Mouse (Mus musculus) embryo, embryonic 11 days (tissue): Measurements from ENCODE around the gene Cdk8.
"Not testable (repeated sequence)": the region's sequence is repeated elsewhere in the genome, so short reads cannot be mapped to it uniquely, and the experiment has no call there.

Experiments used
- DNase-seq: peaks from one replicate; pipeline ENCODE4 v3.0.0-alpha.2; 2015

Gene Cdk8

DNA sequence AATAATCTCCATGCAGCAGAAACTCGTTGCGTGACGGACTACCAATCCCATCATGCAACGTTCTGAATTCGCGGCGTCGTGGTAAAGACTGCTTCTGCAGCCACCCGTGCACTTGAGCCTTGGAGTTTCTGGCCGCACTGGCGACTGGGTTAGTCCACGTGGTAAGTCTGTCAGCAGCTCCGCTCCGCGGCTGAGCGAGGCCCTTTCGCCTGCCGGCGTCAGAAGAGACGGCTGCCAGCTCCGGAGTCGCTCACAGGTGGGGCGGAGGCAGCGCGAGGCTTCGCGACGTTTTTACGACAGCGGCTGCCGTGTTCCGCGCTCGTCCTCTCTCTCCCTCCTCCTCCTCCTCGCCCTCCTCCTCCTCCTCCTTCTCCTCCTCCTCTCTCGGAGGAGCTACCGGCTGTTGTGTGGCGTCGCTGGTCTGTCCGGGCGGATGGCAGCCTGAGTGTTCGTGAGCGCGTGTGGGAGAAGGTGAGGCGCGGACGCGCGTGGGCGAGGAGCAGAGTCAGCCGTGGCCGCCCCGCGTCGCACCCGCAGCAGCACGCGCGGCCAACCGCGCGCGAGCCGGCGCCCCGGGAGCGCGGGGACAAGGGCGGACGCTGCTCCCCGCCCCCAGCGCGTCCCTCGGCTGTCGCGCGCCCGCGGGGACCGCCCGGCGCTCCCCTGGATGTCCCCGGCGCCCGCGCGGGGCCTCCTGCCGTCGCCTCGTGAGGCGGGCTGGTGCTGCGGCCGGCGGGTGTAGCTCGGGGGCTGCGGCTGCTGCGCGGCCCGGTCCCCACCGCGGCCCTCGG, at the start of gene Cdk8:
TSS of gene Cdk8 (plus strand) at position 367 of the 791 bp plus-strand sequence.
- DNase-seq, result peak; percentile 97

DNA sequence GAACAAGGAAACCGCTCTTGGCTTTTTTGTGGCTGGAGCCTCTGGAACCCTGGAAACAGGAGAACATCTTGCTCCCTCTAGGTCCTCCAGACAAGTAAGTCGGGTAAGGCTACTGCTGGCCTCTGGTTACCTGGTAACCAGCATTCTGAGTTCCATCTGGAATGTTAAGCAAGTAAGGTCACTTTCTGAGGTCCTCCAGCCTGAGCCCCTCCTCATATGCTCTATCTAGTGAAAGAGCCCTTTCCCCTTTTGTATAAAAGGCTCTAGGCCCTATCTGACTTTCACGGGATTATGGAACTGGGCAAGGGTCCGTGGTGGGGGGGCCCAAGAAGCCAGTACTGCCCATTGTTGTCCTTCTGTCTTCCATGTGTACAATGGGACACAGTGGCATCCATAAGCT, 45.8 kb upstream of the Cdk8 start, which contains the start of gene 1700001J03Rik:
TSS of gene 1700001J03Rik (minus strand) at position 101 of the 400 bp plus-strand sequence.
- not testable (repeated sequence) for DNase-seq

DNA sequence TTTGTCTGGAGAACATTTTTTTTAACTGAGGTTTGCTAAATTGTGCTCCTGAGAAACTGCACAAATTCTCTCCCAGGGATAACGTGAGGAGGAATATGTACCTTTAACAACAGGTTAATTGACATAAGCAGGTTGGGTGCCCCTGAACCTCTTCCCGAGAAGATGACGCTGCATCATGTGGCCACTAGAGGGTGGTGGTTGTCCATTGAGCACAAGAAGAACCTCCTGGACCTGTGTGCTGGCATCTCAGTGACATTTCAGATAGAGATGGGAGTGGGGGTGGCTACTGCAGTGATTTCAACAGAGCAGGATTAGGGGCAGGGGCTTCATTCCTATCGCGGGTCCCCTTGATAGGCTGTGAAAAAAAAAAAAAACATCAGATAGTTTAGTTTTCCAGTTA, 43.6 kb upstream of the Cdk8 start:
- peak; percentile 39 for DNase-seq

DNA sequence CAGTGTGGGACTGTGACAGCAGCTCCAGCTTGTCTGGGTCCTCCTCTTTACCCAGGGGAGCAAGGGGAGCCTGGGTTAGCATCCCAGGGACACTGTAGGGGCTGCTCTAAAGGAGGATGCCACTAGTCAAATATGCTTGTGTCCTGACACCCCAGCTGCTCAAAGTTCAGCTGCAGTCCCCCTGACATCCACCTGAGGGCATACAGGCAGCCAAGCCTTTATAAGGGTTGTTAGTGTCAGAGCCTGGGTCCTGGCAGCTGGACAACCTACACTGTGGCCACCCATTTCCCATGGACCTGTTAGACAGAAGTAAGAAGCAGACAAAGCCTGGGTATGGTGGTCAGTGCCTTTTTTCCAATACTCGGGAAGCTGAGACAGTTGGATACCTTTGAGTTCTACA, 42.9 kb upstream of the Cdk8 start:
- DNase-seq, result no peak

- DNase-seq, result no peak
Measured at GRCm38 (mm10) chr5:146188712-146189111, 42.3 kb upstream of the Cdk8 start.

DNA sequence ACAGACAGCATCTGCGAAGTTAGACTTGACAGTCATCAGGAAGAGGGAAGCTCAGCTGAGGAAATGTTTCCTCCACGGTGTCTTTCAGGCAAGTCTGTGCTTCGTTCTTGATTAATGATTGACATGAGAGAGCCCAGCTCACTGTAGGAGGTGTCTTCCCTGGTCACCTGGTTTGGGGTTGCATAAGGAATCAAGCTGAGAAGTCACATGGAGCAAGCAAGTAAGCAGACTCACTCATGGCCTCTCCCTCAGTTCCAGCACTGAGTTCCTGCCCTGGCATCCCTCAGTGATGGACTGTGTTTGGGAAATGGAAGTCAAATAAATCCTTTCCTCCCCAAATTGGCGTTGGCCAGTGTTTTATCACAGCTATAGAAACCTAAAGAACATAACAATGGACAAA, 40.9 kb upstream of the Cdk8 start:
- DNase-seq, result no peak

DNA sequence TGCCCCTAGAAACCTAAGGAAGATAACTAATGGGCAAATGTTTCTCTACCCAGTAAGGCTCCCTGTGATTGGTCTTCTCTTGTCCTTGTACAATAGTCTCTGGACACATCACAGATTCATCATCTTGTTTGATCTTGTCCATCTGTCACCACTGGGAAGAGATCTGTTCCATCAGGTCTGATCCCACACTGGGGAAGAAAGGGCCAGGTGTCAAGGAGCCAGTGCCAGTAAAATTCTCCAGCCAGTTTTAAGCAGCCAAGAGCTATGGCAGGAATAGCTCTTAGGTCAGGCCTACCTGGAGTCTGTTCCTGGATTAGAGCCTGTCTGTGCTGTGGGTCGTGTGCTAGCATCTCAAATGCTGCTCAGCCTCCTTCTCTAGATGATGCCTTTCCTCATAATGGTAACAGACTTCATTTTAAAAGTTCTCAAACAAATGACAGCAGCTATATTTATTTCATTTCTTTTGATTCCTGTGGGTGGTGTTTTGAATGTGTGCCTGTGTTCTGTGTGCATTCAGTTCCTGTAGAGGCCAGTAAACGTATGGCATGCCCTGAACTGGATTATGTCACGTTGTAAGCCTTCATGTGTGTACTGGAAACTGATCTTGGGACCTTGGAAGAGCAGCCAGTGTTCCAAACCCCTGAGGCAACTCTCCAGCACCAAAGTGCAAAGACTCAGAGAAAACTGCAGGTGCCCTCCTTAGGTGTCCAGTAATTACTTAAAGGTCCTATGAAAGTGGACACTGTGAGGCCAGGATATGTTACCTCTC, 40.3 kb upstream of the Cdk8 start:
- no peak for DNase-seq

DNA sequence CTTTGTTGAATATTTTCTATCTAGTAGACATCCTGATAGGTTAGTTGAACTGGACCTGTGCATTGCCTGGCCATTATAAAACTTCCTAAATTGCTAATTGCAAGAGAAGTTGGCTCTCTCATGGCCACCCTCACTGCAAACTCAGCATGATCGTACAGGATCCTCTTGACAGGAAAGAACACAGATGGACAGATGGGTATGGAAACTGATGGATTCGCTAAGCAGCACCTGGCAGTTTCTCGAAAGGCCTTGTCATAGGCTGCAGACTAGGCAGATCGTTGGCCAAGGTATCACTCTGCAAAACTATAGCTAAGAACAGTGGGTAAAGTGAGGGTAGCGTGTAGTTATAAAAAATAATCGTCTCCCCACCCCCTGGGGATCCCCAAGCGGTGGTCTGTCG, 37.7 kb upstream of the Cdk8 start:
- DNase-seq, result no peak

DNA sequence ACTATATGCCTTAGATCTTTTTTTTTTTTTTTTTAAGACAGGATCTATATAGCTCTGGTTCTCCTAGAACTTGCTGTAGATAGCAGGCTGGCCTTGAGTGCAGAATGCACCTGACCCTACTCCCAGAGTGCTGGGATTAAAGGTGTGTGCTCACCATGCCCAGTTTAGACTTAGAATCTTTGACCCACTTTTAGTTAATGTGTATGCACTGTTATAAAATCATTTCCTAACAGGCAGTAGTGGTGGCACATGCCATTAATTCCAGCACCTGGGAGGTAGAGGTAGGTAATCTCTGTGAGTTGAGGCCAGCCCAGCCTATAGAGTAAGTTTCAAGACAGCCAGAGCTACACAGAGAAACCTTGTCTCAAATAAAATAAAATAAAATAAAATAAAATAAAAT, 32.0 kb upstream of the Cdk8 start:
- DNase-seq, result no peak

DNA sequence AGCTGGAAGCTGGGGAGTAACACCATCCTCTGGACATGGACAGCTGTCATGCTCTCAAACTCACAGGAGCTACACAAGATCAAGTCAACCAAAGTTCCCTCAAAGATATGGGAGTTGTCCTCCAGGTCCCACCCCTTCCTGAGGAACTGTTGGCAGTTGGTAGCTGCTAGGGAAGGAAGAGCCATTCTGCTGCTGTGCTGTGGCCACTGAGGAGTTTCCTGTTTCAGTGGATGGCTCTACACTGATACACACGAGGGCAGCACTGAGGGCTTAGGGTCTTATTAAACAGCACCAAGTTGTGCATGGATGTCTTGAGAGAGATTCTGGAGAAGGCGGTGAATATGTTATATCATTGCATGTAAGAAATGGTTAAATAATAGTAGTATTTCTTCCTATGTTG, 31.5 kb upstream of the Cdk8 start:
- DNase-seq, result no peak

DNA sequence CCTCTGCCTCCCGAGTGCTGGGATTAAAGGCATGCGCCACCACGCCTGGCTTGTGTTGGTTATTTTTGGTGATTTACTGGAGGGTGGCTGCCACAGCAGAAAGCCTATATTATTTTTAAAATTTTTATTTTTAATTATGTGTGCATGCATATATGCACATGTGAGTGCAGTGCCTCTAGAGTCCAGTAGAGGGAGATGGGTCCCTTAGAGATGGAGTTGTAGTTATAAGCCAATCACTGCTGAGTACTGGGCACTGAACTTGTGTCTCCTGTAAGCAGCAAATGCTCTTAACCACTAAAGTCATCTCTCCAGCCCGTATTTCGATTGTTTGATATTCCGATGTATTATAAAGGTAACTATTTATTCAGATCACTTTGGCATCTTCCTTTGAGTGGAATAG, 30.4 kb upstream of the Cdk8 start:
- no peak for DNase-seq

DNA sequence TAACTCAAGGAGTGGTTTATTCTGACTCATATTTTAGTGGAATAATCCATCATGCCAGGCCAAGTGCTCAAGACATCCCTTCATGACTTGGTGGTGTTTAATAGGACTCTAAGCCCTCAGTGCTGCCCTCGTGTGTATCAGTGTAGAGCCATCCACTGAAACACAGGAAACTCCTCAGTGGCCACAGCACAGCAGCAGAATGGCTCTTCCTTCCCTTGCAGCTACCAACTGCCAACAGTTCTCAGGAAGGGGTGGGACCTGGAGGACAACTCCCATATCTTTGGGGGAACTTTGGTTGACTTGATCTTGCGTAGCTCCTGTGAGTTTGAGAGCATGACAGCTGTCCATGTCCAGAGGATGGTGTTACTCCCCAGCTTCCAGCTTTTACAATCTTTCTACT, 27.1 kb upstream of the Cdk8 start:
- DNase-seq, result no peak

GRCm38 (mm10) chr5:146205537-146205936, 25.5 kb upstream of the Cdk8 start:
- no peak for DNase-seq

DNA sequence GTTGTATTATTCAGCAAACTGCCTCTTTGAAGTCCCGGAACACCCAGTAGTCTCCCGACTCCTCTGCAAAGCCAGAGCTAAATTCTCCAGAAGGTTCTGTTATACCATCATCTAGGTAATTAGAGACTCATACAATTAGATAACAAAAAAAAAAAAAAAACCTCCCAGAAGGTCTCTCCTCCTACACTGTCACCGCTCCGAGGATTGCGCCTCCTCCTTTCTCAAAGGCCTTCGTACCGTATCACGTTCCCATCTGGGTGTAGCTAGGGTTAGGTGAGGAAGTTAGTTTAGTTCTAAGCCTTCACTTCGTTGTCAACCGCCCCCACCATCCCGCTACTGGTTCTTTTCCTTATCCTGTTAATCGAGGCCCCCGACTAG, 10.5 kb upstream of the Cdk8 start:
- DNase-seq, result no peak

- peak; percentile 98 for DNase-seq
Measured at GRCm38 (mm10) chr5:146220879-146221714, 9.9 kb upstream of the Cdk8 start, which contains the start of gene Rnf6. Rnf6 (minus strand) TSS chr5:146221555.

DNA sequence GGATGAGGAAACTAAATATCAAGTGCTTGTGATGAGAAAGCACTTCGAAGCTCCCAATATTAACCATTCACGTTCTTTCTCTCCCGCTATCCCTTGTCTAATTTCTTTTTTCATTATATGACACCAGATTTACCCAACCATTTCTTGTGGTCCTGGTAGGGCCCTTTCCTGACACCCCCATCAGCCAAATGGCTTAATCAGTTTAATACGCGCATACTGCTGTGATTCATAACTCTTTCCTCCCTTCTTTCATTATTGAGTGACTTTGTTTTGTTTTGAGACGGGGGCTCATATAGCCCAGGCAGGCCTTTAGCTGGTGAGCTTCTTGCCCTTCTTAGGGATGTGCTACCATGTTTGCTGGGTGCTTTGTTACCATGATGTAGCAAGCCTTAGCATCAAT, 9.3 kb upstream of the Cdk8 start:
- no peak for DNase-seq

GRCm38 (mm10) chr5:146223786-146224185, 7.2 kb upstream of the Cdk8 start:
- no peak for DNase-seq

DNA sequence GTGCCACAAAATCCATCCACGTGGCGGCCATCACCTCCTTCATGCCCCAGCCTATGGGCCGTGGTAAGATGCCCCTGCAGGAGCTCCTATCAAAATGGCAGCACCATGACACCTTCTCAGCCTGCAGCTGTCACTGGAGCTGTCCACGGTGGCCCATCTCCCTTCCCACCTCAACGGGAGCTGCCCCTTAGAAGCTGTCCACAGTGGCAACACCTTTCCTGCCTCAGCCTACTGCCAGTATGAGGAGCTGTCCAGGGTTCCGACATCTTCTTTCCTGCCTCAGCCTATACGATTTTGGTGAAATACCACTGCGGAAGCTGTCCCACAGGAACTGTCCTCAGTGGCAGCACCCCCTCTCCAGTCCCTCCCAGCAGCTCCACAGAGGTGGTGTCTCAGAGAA, 3.5 kb upstream of the Cdk8 start:
- DNase-seq, result no peak

GRCm38 (mm10) chr5:146229869-146230650, 970 bp upstream of the Cdk8 start:
- DNase-seq, result peak; percentile 7

DNA sequence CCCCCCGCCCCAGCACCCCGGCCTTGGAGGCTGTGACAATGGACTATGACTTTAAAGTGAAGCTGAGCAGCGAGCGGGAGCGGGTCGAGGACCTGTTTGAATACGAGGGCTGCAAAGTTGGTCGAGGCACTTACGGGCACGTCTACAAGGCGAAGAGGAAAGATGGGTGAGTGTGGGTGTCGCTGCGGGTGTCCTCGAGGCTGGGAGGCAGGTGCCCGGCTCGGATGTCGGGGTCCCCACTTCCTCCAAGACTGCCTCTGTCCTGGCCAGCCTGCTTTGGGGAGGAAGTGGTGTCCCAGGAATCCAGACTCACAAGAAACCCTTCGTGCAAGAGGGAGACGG, 596 bp downstream of the Cdk8 start:
- DNase-seq, result no peak

DNA sequence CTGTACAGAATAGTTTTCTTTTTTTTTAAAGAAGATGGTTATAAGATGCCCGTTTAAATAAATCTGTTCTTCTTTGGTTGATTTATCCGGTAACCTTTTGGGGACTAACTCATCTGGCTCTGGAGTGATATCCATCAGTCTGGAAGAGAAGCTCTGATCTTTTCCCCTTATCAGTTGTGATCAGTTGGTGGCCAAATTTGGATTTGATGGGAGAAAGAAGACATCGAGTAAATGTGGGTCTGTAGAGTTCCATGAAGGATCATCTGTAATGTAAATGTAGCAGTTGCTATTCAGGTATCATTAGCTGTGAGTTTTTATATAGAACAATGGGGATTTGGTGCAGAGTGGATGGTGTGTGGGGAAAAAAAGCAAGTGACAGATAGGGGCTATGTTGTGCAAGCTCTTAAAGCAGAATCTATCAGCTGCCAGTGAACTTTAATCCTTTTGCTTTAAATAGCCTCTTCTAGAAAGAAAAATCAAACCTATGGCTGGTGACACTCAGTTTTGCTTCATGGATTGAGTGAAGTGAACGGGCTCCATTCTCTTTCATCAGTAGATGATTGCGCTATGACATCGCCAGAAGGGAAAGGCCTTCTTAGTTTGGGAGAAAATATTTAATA, 1.1 kb downstream of the Cdk8 start:
- DNase-seq, result no peak

GRCm38 (mm10) chr5:146232816-146233215, 1.8 kb downstream of the Cdk8 start:
- no peak for DNase-seq
